Mouse (Mus musculus) forebrain, postnatal 0 days (tissue): Measurements from ENCODE around the gene Tmtc2. TPM values are rescaled to one million over a fixed set of nuclear protein-coding genes. Genes with fewer than 3 reads are reported as not detected.

Source experiments
- ATAC-seq: fragments of 200-750 bp; cut with Nextera tagmentation; 2 replicates; pipeline ENCODE4 v1.8.0; 2017; ENCODE audit warnings: mild to moderate bottlenecking, moderate library complexity
- DNase-seq: peaks from one replicate; pipeline ENCODE4 v3.0.0-alpha.2; 2015
- H3K27ac ChIP-seq: fragments of 300-500 bp; sonication (generic); 2 replicates; pipeline ENCODE4 v1.5.1; 2014; ENCODE audit warnings: low read depth, mild to moderate bottlenecking, antibody characterized with exemption, low read length, moderate library complexity, mixed read lengths
- H3K27me3 ChIP-seq: fragments of 300-500 bp; sonication (generic); 2 replicates; pipeline ENCODE4 v1.6.1; 2014; ENCODE audit warnings: mild to moderate bottlenecking, low read length, mixed read lengths; ENCODE audit not compliant: insufficient read depth
- H3K36me3 ChIP-seq: fragments of 300-500 bp; sonication (generic); 2 replicates; pipeline ENCODE4 v1.6.1; 2014; ENCODE audit warnings: mild to moderate bottlenecking, moderate library complexity; ENCODE audit not compliant: insufficient read depth
- H3K4me1 ChIP-seq: fragments of 300-500 bp; sonication (generic); 2 replicates; pipeline ENCODE4 v1.6.1; 2014; ENCODE audit warnings: antibody characterized with exemption; ENCODE audit not compliant: insufficient read depth
- H3K4me2 ChIP-seq: fragments of 300-500 bp; sonication (generic); 2 replicates; pipeline ENCODE4 v1.6.1; 2014; ENCODE audit warnings: low read depth, mild to moderate bottlenecking, moderate library complexity
- H3K4me3 ChIP-seq: fragments of 300-500 bp; sonication (generic); 2 replicates; pipeline ENCODE4 v1.5.1; 2014; ENCODE audit warnings: low read depth, low read length, mixed read lengths
- H3K9ac ChIP-seq: fragments of 300-500 bp; sonication (generic); 2 replicates; pipeline ENCODE4 v1.6.1; 2014; ENCODE audit warnings: mild to moderate bottlenecking
- H3K9me3 ChIP-seq: fragments of 300-500 bp; sonication (generic); 2 replicates; pipeline ENCODE4 v1.6.1; 2016; ENCODE audit warnings: low read length
- CTCF ChIP-seq: sonication (generic); IDR thresholded peaks from 2 replicates; pipeline ENCODE4 v1.5.1; 2016; ENCODE audit warnings: antibody characterized with exemption, control low read depth, low read depth
- WGBS: fragments of 180-500 bp; shearing (Covaris S2); extraction: QIAGEN DNeasy Blood & Tissue Kit; methylation state at CpG from one replicate; pipeline ENCODE4 v1.1.7; 2014; 5-methylcytosine and 5-hydroxymethylcytosine counted together
- polyA plus RNA-seq: library from polyadenylated mRNA; unstranded; fragments of >200 nt; fragmentation: Nextera tagmentation; extraction: Ambion mirVana; gene quantifications from 2 replicates; pipeline ENCODE4 v1.2.1, GENCODE M21; 2015
- total RNA-seq: library from RNA; depleted of rRNA; stranded (reverse); fragments of >200 nt; gene quantifications from 2 replicates; pipeline ENCODE4 v1.2.3, GENCODE M21; 2014

The Tmtc2 gene
- total and polyA plus RNA-seq, 2 experiments from 2014 or later: 4.6 to 11.1 TPM

DNA sequence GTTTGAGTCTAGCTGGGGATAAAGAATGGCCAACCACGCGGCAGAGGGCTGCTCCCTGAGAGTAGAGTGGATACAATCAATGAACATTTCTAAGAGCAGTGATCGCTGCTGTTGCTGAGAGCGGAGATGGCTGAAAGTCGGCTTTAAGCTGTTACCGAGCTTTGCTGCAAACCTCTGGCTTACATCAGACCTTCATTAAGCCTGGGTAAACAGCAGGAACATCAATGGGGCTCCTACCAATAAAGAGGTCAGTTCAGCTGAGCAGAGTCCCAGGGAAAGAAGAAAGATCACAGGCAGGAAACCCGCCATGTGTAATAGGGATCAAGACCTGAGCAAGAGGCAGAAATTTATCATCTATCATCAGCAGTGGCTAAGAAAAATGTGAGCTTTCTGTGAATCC is 72.5 kb downstream of the Tmtc2 start:
- ATAC-seq: no peak

DNA sequence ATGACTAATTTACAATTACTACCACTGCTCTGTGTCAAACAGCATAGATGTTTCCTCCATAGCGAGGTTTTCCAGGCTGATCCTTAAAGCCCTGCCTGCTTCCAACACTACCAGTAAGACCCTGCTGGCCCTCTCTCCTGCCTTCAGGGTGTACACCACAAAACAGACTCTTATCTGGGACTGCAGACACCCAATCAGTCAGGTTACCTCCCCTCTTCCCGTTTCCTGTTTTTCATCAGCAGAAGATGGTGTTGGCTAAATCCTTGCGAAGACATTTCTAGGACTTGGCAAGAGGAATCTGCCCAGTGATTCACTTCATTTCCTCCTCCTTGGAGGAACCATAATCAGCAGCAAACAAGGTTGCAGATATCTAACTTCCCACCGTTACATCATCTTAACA is 73.8 kb downstream of the Tmtc2 start:
- DNase-seq (no peak), ATAC-seq (no peak)
- Histone ChIP-seq H3K9ac (no peak overlapping the region), H3K4me2 (no peak overlapping the region), H3K4me1 (no peaks in the 10 kb centered on the region), H3K9me3 (no peaks in the 10 kb centered on the region), H3K36me3 (no peaks in the 10 kb centered on the region), H3K27me3 (no peaks in the 10 kb centered on the region), H3K4me3 (no peak overlapping the region), H3K27ac (no peak overlapping the region)
- WGBS: 84% methylated on average over 4 of the region's 4 CpGs
- no peak for TF ChIP-seq CTCF

More for the DNA sequence above, 72.5 kb downstream of the Tmtc2 start:
- Histone ChIP-seq H3K4me2 (no peak overlapping the region), H3K4me3 (no peak overlapping the region), H3K36me3 (peaks cover 7% of the 10 kb centered on the region; the same call in 1 of the 2 replicates), H3K27ac (no peak overlapping the region), H3K4me1 (no peaks in the 10 kb centered on the region), H3K9ac (no peak overlapping the region), H3K9me3 (no peaks in the 10 kb centered on the region), H3K27me3 (no peaks in the 10 kb centered on the region)
- TF ChIP-seq CTCF: no peak
- WGBS: 68% methylated on average over 7 of the region's 7 CpGs
- DNase-seq: no peak

DNA sequence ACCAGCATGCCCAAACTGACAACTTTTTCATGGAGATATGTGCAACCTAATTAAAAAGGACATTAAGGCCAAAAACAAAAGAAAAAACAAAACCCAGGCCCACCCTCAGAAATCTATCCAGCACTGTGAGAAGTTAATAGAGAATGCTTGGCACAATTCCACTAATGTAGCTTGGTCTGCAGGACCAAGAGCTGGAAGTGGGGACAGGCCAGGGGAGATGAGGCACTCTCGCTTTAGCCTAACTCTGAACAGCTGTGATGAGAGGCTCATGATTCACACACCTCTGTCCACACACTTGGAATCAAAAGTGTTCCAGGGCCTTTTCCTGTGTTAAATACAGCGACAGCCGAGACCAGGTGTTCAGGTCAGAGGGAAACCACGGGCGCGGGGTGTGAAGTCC is 79.0 kb downstream of the Tmtc2 start:
- Histone ChIP-seq H3K4me3 (no peak overlapping the region), H3K27ac (no peak overlapping the region), H3K36me3 (no peaks in the 10 kb centered on the region), H3K9ac (no peak overlapping the region), H3K9me3 (no peaks in the 10 kb centered on the region), H3K4me2 (no peak overlapping the region), H3K27me3 (no peaks in the 10 kb centered on the region), H3K4me1 (no peaks in the 10 kb centered on the region)
- DNase-seq (no peak), ATAC-seq (no peak)
- WGBS: 93% methylated on average over 6 of the region's 6 CpGs
- TF ChIP-seq CTCF: no peak

DNA sequence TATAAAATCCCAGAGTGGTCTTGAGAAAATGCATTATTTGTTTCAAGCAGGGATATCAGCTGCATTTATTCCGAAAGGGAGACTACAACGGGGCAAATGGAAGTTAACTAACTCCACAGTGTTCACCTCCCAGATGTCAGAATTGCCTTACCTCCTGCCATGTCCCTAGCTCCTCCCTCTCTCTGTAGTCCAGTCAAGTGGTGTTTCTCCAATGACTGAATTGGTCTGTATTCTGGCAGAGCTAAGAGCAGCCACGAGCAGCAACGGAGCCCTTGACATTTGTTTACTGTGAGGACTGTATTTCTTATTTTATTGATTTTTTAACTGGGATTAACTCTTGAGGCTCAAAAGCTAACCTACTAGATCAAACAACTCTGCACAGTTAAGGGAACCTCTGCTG is 81.8 kb downstream of the Tmtc2 start:
- no peak for DNase-seq
- Histone ChIP-seq H3K27ac (no peak overlapping the region), H3K9ac (no peak overlapping the region), H3K9me3 (no peaks in the 10 kb centered on the region), H3K36me3 (no peaks in the 10 kb centered on the region), H3K27me3 (no peaks in the 10 kb centered on the region), H3K4me1 (no peaks in the 10 kb centered on the region), H3K4me2 (no peak overlapping the region), H3K4me3 (no peak overlapping the region)
- no peak for TF ChIP-seq CTCF
- ATAC-seq: no peak
- 57% methylated on average over 4 of the region's 4 CpGs for WGBS

DNA sequence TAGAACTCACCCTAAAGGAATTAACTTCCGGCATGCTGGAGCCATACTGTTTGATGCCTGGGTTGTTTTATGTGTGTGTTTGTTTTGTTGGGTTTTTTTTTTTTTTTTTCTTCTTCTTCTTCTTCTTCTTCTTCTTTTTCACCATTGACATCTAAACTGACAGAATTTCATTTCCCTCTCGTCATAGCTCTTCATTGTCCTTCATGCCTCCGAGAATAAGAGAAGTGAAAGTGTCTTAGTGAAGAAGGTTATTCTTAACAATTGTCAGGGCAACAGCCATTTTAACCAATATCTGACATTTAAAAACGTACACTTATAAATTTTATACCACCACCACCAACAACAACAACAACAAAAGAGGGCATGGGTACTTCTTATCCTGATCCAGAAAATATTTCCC is 83.5 kb downstream of the Tmtc2 start:
- Histone ChIP-seq H3K4me1 (no peaks in the 10 kb centered on the region), H3K9me3 (no peaks in the 10 kb centered on the region), H3K4me2 (no peak overlapping the region), H3K4me3 (no peak overlapping the region), H3K27me3 (no peaks in the 10 kb centered on the region), H3K27ac (no peak overlapping the region), H3K36me3 (no peaks in the 10 kb centered on the region), H3K9ac (no peak overlapping the region)
- WGBS: 89% methylated on average over 4 of the region's 4 CpGs
- ATAC-seq (no peak), DNase-seq (no peak)
- TF ChIP-seq CTCF: no peak

DNA sequence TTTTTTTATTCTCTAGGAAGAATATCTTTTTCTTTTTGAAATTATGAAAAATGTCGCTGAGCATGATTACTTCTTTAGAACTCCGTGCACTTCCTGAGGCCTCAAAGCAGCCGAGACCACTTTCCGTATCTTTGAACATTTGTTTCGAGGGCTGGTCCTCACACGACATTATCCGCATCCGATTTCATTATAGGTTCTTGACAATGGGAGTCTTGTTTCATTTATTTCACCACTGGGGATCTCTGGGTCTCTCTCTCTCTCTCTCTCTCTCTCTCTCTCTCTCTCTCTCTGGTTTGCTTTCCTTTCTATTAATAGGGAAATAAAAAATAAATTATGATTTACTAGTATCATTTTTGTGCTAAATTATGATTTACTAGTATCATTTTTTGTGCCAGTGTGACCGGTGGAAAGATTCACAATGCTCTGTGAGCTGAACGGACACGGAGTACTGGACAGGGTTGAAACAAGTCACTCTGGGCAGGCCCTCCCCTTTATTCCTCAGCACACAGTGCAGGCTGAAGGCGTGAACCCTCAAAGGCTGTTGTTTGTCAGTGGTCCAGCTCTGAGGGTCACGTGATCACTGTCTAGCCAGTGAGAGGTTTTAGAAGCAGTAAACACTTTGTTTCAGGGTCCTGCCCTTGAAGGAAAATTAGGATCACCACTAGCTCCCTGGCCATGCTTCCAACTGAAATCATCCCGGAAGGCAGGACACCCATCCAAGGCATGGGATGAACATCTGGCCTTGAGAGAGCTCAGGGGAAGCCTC is 84.1 kb downstream of the Tmtc2 start:
- H3K9me3 ChIP-seq: no peaks in the 10 kb centered on the region
- no peak overlapping the region for H3K27ac ChIP-seq
- H3K9ac ChIP-seq: no peak overlapping the region
- H3K27me3 ChIP-seq: no peaks in the 10 kb centered on the region
- no peaks in the 10 kb centered on the region for H3K4me1 ChIP-seq
- no peak overlapping the region for H3K4me2 ChIP-seq
- 51% methylated on average over 14 of the region's 14 CpGs for WGBS
- DNase-seq (no peak), ATAC-seq (peak; percentile 48; the same call in 1 of the 2 replicates)
- no peaks in the 10 kb centered on the region for H3K36me3 ChIP-seq
- no peak overlapping the region for H3K4me3 ChIP-seq
- no peak for TF ChIP-seq CTCF

DNA sequence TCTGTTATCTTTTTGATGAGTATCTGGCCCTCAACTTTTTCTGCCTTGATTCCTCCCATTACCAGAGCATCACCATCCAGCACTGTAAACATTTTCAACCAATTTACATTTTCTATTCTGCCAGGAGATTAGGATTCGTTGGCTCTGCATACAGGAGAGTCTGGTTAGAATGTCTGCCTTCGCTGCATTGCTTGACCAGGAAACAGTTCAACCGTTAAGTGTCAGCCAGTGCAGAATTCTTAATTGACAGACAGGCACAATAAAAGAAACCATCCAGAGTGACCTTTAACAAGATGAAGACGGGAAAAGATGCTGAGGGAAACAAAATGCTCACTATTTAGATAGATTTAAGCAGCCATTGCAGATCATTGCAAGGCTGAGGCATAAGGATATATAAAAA is 87.3 kb downstream of the Tmtc2 start:
- H3K27me3 ChIP-seq: no peaks in the 10 kb centered on the region
- no peak for DNase-seq
- H3K27ac ChIP-seq: no peak overlapping the region
- H3K4me3 ChIP-seq: no peak overlapping the region
- H3K9ac ChIP-seq: no peak overlapping the region
- 20% methylated on average over 4 of the region's 4 CpGs for WGBS
- H3K9me3 ChIP-seq: no peaks in the 10 kb centered on the region
- no peaks in the 10 kb centered on the region for H3K36me3 ChIP-seq
- no peak for TF ChIP-seq CTCF
- no peak for ATAC-seq
- H3K4me2 ChIP-seq: no peak overlapping the region
- H3K4me1 ChIP-seq: no peaks in the 10 kb centered on the region
